Mouse (Mus musculus) forebrain, embryonic 11.5 days (tissue): ENCODE data around the gene Gm10260. TPM values are rescaled to one million over a fixed set of nuclear protein-coding genes. Genes with fewer than 3 reads are reported as not detected.

Source experiments
- ATAC-seq: fragments of 200-750 bp; cut with Nextera tagmentation; replicated peaks from 2 replicates; pipeline ENCODE4 v1.8.0; 2017; ENCODE audit warnings: moderate TSS enrichment; ENCODE audit not compliant: low FRiP score
- DNase-seq: peaks from one replicate; pipeline ENCODE4 v3.0.0-alpha.2; 2017; ENCODE audit warnings: low spot score
- H3K27ac ChIP-seq: fragments of 300-500 bp; sonication (generic); 2 replicates; pipeline ENCODE4 v1.5.1; 2014; ENCODE audit warnings: low read depth, low read length
- H3K27me3 ChIP-seq: fragments of 300-500 bp; sonication (generic); 2 replicates; pipeline ENCODE4 v1.6.1; 2014; ENCODE audit warnings: mild to moderate bottlenecking, low read length, mixed read lengths; ENCODE audit not compliant: control insufficient read depth, insufficient read depth
- H3K36me3 ChIP-seq: fragments of 300-500 bp; sonication (generic); 2 replicates; pipeline ENCODE4 v1.6.1; 2014; ENCODE audit warnings: mild to moderate bottlenecking, low read length, moderate library complexity, mixed read lengths; ENCODE audit not compliant: control insufficient read depth, insufficient read depth
- H3K4me1 ChIP-seq: fragments of 300-500 bp; sonication (generic); replicated peaks from 2 replicates; pipeline ENCODE4 v1.6.1; 2014; ENCODE audit warnings: low read length, mixed read lengths; ENCODE audit not compliant: control insufficient read depth, insufficient read depth
- H3K4me2 ChIP-seq: fragments of 300-500 bp; sonication (generic); 2 replicates; pipeline ENCODE4 v1.6.1; 2014; ENCODE audit warnings: low read depth, mild to moderate bottlenecking, low read length, moderate library complexity, mixed read lengths; ENCODE audit not compliant: severe bottlenecking
- H3K4me3 ChIP-seq: fragments of 300-500 bp; sonication (generic); 2 replicates; pipeline ENCODE4 v1.5.1; 2014; ENCODE audit warnings: low read depth, low read length
- H3K9ac ChIP-seq: fragments of 300-500 bp; sonication (generic); 2 replicates; pipeline ENCODE4 v1.6.1; 2014; ENCODE audit warnings: low read length
- H3K9me3 ChIP-seq: fragments of 300-500 bp; sonication (generic); 2 replicates; pipeline ENCODE4 v1.6.1; 2016; ENCODE audit warnings: low read length, mixed read lengths; ENCODE audit not compliant: control insufficient read depth
- WGBS: fragments of 180-500 bp; shearing (Covaris S2); extraction: QIAGEN DNeasy Blood & Tissue Kit; methylation state at CpG from one replicate; pipeline ENCODE4 v1.1.7; 2014; 5-methylcytosine and 5-hydroxymethylcytosine counted together
- polyA plus RNA-seq: library from polyadenylated mRNA; unstranded; fragments of >200 nt; fragmentation: Nextera tagmentation; extraction: Ambion mirVana; gene quantifications from 2 replicates; pipeline ENCODE4 v1.2.1, GENCODE M21; 2014

Gene Gm10260
- polyA plus RNA-seq, 1 experiment from 2014 or later, result 3.0 TPM

DNA sequence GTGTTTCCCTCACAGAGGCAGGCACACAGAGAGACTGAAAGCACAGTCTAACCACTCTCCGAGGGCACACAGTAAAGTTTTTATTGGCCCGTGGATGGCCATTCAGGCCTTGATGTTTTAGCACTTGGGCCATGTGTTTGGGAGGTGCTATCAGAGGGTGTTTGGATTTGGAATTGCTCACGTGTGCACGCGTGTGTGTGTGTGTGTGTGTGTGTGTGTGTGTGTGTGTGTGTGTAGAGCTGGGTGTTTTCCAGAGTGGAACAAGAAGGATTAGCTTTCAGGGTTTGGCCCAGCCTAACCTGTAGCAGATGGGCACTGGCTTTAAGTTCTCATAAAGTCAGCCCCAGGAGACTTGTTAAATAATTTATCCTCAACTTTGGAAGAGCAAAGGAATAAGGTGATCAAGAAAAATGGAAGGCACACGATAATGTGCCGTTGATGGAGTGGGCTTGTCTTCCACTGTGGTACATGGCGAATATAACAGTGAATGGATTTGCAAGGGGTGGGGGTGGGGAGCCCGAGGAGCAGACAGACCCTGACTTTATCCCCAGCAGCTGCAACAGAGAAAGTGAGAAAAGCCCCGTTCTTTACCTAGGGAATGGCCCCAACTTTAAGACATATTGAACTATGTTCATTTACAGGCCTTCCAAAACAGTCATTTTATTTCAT, 24.9 kb upstream of the Gm10260 start:
- DNase-seq (no peak), ATAC-seq (no peak)
- no peaks in the 10 kb centered on the region for H3K9me3 ChIP-seq
- H3K4me1 ChIP-seq, result no peaks in the 10 kb centered on the region
- no peaks in the 10 kb centered on the region for H3K36me3 ChIP-seq
- H3K4me2 ChIP-seq, result no peak overlapping the region
- no peak overlapping the region for H3K9ac ChIP-seq
- H3K4me3 ChIP-seq, result no peak overlapping the region
- WGBS, result 68% methylated on average over 10 of the region's 10 CpGs
- H3K27me3 ChIP-seq, result no peaks in the 10 kb centered on the region
- H3K27ac ChIP-seq, result no peak overlapping the region

DNA sequence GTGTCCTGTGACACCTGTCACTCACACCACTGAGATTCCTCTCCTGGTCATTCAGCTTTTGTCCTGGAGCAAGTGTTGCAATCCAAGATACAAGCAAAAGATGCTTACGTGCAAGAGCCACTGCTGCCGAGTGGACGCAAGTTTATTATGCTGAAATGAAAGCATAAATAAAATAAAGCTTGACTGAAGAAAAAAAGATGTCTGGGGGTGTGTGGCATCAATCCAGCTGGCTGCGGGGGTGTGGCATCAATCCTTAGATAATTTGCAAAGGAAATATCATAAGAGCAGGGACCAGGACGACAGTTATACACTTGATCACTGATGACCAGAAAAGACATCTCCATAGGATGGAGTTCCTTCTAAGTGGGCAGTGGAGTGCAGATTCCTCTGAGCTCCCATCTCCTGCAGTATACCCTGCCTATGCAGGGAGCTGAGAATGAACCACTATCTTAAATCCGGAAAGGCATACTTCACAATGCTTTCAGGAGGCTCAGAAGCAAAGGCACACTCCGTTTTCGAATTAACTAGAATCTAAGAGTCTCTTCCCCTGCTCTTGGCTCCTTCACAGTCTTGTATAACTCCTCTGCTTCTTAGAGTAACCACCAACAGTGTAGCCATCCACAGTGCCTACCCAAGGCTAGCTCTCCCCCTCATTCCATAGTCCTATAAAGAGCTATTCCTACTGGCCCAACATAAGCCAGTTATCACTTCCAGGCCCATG, 23.2 kb upstream of the Gm10260 start:
- WGBS, result 90% methylated on average over 8 of the region's 8 CpGs
- Histone ChIP-seq H3K27me3 (no peaks in the 10 kb centered on the region), H3K4me3 (no peak overlapping the region), H3K36me3 (no peaks in the 10 kb centered on the region), H3K4me1 (no peaks in the 10 kb centered on the region), H3K9ac (no peak overlapping the region), H3K27ac (no peak overlapping the region), H3K4me2 (no peak overlapping the region), H3K9me3 (no peaks in the 10 kb centered on the region)
- ATAC-seq, result no peak
- no peak for DNase-seq

DNA sequence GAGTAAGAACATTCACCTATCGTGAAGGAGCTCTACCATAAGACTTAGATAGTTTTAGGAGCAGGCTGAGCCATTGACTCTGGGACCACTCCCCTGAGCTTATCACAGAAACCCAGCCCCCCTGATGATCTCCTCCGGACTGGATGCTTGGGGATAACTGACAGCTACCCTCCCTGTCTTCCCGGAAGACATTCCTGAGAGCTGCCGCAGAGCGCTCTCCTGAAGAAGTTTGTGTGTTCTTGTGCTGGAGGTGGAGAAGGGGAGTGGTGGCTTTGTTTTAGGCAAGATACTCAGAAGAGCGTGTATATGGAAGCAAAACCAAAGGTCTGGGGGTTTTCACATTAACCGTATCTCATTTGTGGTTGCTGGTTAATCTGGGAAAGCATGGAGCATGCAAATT, 21.6 kb upstream of the Gm10260 start:
- Histone ChIP-seq H3K27ac (no peak overlapping the region), H3K4me2 (no peak overlapping the region), H3K9ac (no peak overlapping the region), H3K4me1 (no peaks in the 10 kb centered on the region), H3K36me3 (no peaks in the 10 kb centered on the region), H3K9me3 (no peaks in the 10 kb centered on the region), H3K27me3 (no peaks in the 10 kb centered on the region), H3K4me3 (no peak overlapping the region)
- WGBS, result 50% methylated on average over 7 of the region's 7 CpGs
- ATAC-seq, result no peak
- no peak for DNase-seq

DNA sequence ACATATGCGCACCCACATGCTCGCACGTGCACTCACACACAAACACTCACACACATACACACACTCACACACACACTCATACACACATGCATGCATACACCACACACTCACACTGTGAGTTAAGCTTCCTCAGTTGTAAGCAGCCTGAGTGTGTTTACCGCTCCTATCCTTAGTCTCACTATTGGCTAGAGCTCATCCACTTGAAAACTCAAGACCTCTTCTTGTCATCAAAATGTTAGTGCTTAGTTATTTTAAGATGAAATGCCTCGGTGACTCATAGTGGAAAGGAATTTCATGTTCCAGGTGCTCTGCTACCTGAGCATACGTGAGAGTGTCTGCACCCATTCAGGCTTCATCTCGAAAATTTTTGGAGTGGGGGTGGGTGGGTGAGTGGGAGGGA, 21.2 kb upstream of the Gm10260 start:
- no peaks in the 10 kb centered on the region for H3K9me3 ChIP-seq
- WGBS, result 92% methylated on average over 7 of the region's 7 CpGs
- no peak overlapping the region for H3K4me2 ChIP-seq
- no peaks in the 10 kb centered on the region for H3K4me1 ChIP-seq
- DNase-seq (no peak), ATAC-seq (no peak)
- no peak overlapping the region for H3K9ac ChIP-seq
- no peak overlapping the region for H3K4me3 ChIP-seq
- H3K27me3 ChIP-seq, result no peaks in the 10 kb centered on the region
- H3K36me3 ChIP-seq, result no peaks in the 10 kb centered on the region
- no peak overlapping the region for H3K27ac ChIP-seq

DNA sequence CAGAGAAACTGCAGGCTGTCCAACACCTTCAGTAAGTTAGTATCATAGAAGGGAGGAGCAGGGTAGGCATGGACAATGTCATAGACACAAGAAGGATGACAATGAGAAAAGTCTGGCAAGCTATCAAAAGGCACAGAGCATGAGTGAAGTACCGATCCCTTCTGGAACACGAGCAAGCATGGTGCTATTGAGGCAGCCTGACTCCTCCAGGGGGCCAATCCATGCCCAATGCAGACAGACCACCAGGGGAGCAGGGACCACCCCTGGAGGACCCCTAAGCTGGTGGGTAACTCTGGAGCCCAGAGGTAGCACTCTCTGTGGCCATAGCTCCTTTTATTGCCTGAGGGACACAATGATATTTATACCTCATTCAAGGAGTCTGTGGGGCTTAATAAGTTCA, 20.1 kb upstream of the Gm10260 start:
- 80% methylated on average over 2 of the region's 2 CpGs for WGBS
- no peak overlapping the region for H3K27ac ChIP-seq
- no peaks in the 10 kb centered on the region for H3K4me1 ChIP-seq
- no peak for DNase-seq
- H3K4me2 ChIP-seq, result no peak overlapping the region
- no peak for ATAC-seq
- no peak overlapping the region for H3K9ac ChIP-seq
- no peaks in the 10 kb centered on the region for H3K9me3 ChIP-seq
- no peak overlapping the region for H3K4me3 ChIP-seq
- H3K27me3 ChIP-seq, result no peaks in the 10 kb centered on the region
- H3K36me3 ChIP-seq, result no peaks in the 10 kb centered on the region

DNA sequence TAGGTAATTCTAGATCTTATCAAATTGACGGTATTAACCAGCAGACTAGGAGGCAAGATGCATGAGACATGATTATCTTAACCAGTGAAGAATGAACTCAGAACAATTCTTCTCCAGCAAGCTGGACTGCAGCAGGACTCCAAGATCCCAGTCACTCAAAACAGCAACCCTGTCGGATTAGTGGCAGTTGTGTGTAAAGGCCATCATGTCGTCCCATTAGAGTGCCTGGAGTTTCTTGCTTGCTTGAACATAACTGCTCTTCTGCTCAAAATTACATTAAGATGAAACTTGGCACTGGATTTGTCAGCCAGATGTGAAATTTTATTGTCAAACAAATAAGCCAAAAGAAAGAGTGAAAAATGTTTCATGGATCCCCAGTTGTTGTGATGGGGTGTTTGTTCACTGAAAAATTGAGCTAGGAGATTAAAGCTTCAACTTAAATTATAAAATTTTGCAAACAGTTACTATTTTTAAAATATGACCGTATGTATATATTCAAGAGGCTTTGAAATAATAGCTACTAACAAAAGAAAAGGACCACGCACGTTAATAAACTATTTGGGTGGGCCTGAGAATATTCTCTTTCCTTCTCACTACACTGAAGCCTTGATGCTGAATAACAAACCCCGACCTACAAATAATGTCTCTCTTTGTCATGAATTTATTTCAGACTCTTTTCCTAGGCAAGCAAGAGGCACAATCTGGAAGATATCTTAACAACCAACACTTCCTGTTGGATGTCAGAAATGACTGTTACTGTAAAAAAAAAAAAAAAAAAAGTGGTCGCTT, 19.4 kb upstream of the Gm10260 start:
- H3K36me3 ChIP-seq, result no peaks in the 10 kb centered on the region
- no peak overlapping the region for H3K4me2 ChIP-seq
- no peaks in the 10 kb centered on the region for H3K27me3 ChIP-seq
- H3K4me1 ChIP-seq, result no peaks in the 10 kb centered on the region
- H3K9ac ChIP-seq, result no peak overlapping the region
- H3K9me3 ChIP-seq, result no peaks in the 10 kb centered on the region
- WGBS, result 85% methylated on average over 8 of the region's 8 CpGs
- no peak overlapping the region for H3K4me3 ChIP-seq
- H3K27ac ChIP-seq, result no peak overlapping the region
- DNase-seq, result no peak
- ATAC-seq, result no peak

DNA sequence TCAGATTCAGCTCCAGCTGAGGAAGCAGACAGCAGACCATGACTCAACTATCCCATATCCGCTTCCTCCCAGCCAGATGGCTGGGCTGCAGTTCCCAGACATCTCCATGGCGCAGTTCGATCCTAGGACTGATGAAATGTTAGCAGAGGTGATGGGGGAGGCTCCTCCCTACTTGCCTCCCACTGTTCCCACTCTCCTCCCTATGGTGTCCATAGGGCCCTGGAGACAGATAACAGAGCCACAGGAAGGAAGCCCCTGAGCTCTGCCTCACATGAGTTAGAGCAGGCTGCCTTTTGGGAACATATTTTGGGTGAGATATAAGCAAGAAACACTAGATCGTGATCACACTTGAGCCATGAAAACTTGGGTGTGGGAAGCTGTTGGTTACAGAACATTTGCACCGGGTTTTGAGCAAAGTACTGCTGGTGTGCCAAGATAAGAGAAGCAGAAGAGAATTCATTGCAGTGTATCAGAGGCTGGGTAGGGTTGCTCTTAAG, 18.3 kb upstream of the Gm10260 start:
- H3K27me3 ChIP-seq, result no peaks in the 10 kb centered on the region
- H3K36me3 ChIP-seq, result no peaks in the 10 kb centered on the region
- no peak overlapping the region for H3K4me3 ChIP-seq
- H3K4me1 ChIP-seq, result no peaks in the 10 kb centered on the region
- H3K9ac ChIP-seq, result no peak overlapping the region
- ATAC-seq, result no peak
- H3K27ac ChIP-seq, result no peak overlapping the region
- H3K4me2 ChIP-seq, result no peak overlapping the region
- 91% methylated on average over 5 of the region's 5 CpGs for WGBS
- H3K9me3 ChIP-seq, result no peaks in the 10 kb centered on the region
- no peak for DNase-seq

DNA sequence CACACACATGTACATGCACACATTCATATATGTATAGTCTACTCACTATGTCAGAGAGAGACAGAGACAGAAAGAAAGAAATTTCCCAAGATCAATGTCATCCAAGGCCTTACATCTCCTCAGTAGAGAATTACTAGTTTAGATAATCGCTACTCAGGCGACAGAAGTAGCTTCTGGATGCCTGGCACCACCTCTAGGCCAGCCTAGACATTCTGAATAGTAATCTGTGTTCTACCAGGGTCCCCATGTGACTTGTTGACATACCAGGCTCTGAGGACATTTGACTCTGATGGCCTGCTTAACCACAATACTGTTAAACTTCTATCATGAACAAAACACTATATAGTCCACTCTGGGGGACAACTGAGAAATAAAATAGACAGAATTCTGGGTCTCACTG, 17.2 kb upstream of the Gm10260 start:
- WGBS, result 87% methylated on average over 2 of the region's 2 CpGs
- no peak for DNase-seq

More for the DNA sequence above, 17.2 kb upstream of the Gm10260 start:
- H3K36me3 ChIP-seq, result no peaks in the 10 kb centered on the region
- no peak overlapping the region for H3K4me3 ChIP-seq
- no peak overlapping the region for H3K27ac ChIP-seq
- H3K27me3 ChIP-seq, result no peaks in the 10 kb centered on the region
- H3K4me2 ChIP-seq, result no peak overlapping the region
- H3K9me3 ChIP-seq, result no peaks in the 10 kb centered on the region
- no peak for ATAC-seq
- no peak overlapping the region for H3K9ac ChIP-seq
- no peaks in the 10 kb centered on the region for H3K4me1 ChIP-seq
